Mouse (Mus musculus) cortical plate, adult 2 months (tissue): ENCODE results near the gene Adprh.

Experiments used
- CTCF ChIP-seq: fragments of 200-500 bp; IDR thresholded peaks from 2 replicates; pipeline ENCODE4 v1.5.1; 2011; ENCODE audit warnings: mild to moderate bottlenecking, control low read depth, low read length; ENCODE audit not compliant: insufficient read depth; ENCODE audit errors: extremely low read depth
- POLR2A ChIP-seq: fragments of 200-500 bp; IDR thresholded peaks from 2 replicates; pipeline ENCODE4 v1.6.1; 2011; ENCODE audit warnings: mild to moderate bottlenecking, low read length, control low read depth; ENCODE audit not compliant: insufficient read depth; ENCODE audit errors: extremely low read depth

DNA sequence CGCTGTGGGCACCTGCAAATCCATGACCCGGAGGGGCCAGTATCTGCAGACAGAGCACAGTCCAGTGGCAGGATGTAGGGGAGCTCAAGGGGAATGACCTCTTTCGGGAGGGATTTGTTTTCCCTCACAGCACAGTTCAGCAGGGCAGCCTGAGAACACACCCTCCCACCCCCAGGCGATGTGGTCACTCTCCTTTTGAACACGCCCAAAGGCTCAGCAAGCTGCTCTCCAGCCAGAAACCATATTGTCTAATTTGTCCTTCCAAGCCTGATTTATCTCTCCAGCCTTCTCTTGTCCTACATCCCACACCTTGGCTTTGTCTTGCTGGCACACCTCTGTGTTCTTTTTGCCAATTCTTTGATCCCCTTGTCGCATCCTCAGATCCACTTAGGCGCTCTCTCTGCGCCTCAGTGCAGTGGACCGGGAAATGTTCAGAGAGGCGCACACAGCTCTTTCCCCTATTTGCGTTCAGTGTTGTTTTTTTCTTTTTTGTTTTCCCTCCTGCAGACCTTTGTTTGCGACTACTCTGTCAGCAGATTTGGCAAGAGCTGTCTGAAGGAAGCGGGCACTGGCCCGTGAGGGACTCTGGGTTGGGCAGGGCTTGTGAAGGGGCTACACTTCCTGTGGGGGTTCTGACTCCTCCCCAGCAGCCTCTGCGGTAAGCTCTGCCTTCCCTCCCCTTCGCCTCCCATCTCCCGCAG is 52.8 kb downstream of the Adprh start:
- no peak for TF ChIP-seq CTCF
- TF ChIP-seq POLR2A: no peak
